ENCODE assay signal across 32 mouse cellular contexts in the genomic region with DNA sequence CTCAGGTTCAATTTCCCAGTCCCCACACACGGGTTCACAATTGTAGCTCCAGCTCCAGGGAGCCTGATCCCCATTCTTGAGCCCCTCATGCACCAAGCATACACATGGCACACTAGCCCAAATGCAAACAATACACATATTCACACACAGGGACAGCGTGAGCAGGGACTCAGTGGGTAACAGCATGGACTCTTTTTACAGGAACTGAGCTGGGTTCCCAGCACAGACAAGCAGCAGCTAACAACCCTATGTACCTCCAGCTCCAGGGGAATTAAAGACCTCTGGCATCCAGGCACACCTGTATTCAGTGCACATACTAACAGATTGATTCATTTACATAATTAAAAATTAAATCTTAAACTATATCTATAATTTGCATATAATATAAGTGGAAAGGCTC. TPM values are rescaled to one million over a fixed set of nuclear protein-coding genes. Genes with fewer than 3 reads are reported as not detected.
DNase-seq lines count a peak whose midpoint lies in the region; ATAC-seq and TF ChIP-seq lines count a peak whose summit lies in the region.
"Had no signal": no experiment of that assay in that cellular context is flagged by ENCODE, and none has a peak within 500 bp of the region (broad histone marks: within the 10 kb centered on the region; RNA-seq: fewer than 3 reads in every experiment).

No protein-coding gene starts in this region.

- 57% methylated on average over 2 of the region's 2 CpGs for WGBS in heart, embryonic 12.5 days
- WGBS in heart, postnatal 0 days: 43% methylated on average over 2 of the region's 2 CpGs
- 42% methylated on average over 2 of the region's 2 CpGs for WGBS in midbrain, embryonic 16.5 days
- 47% methylated on average over 2 of the region's 2 CpGs for WGBS in midbrain, embryonic 14.5 days

- H3K4me1 ChIP-seq in heart, embryonic 12.5 days (replicated peaks): peaks cover 20% of the 10 kb centered on the region
- peaks cover 49% of the 10 kb centered on the region for H3K4me1 ChIP-seq in heart, postnatal 0 days (ENCODE audit: control insufficient read depth, insufficient read depth)
- H3K4me1 ChIP-seq in midbrain, embryonic 16.5 days (ENCODE audit: control insufficient read depth, insufficient read depth, low read length): peaks cover 20% of the 10 kb centered on the region
- H3K4me1 ChIP-seq in midbrain, embryonic 14.5 days (ENCODE audit: control insufficient read depth, insufficient read depth, low read length): peaks cover 15% of the 10 kb centered on the region; the same call in 1 of the 2 replicates

- H3K9me3 ChIP-seq in heart, embryonic 12.5 days (replicated peaks): no peaks in the 10 kb centered on the region
- no peaks in the 10 kb centered on the region for H3K9me3 ChIP-seq in heart, postnatal 0 days (replicated peaks; ENCODE audit: control insufficient read depth, low read length)
- no peaks in the 10 kb centered on the region for H3K9me3 ChIP-seq in midbrain, embryonic 16.5 days (replicated peaks; ENCODE audit: control insufficient read depth, low read length, poor library complexity, severe bottlenecking)
- H3K9me3 ChIP-seq in midbrain, embryonic 14.5 days (ENCODE audit: control insufficient read depth, low read length): no peaks in the 10 kb centered on the region
- H3K9me3 ChIP-seq: embryonic facial prominence, embryonic 13.5 days; limb, embryonic 10.5 days; limb, embryonic 15.5 days; liver, embryonic 13.5 days; megakaryocyte, embryonic 14.5 days; midbrain, embryonic 13.5 days; neural tube, embryonic 12.5 days had no signal

- no peak overlapping the region for H3K9ac ChIP-seq in heart, embryonic 12.5 days
- no peak overlapping the region for H3K9ac ChIP-seq in heart, postnatal 0 days (replicated peaks; ENCODE audit: low read depth, low read length)
- H3K9ac ChIP-seq in midbrain, embryonic 16.5 days (ENCODE audit: low read depth, low read length): no peak overlapping the region
- H3K9ac ChIP-seq in midbrain, embryonic 14.5 days (replicated peaks; ENCODE audit: low read length): no peak overlapping the region
- H3K9ac ChIP-seq: embryonic facial prominence, embryonic 13.5 days; limb, embryonic 15.5 days; liver, embryonic 13.5 days; midbrain, embryonic 13.5 days; neural tube, embryonic 12.5 days had no signal

- H3K27me3 ChIP-seq in heart, embryonic 12.5 days (replicated peaks): no peaks in the 10 kb centered on the region
- H3K27me3 ChIP-seq in heart, postnatal 0 days (ENCODE audit: control insufficient read depth, insufficient read depth, low read length): no peaks in the 10 kb centered on the region
- H3K27me3 ChIP-seq in midbrain, embryonic 16.5 days (ENCODE audit: control insufficient read depth, insufficient read depth, low read depth, low read length): no peaks in the 10 kb centered on the region
- no peaks in the 10 kb centered on the region for H3K27me3 ChIP-seq in midbrain, embryonic 14.5 days (ENCODE audit: control insufficient read depth, insufficient read depth, low read length)
- H3K27me3 ChIP-seq: embryonic facial prominence, embryonic 13.5 days; limb, embryonic 15.5 days; liver, embryonic 13.5 days; megakaryocyte, embryonic 14.5 days; midbrain, embryonic 13.5 days; neural tube, embryonic 12.5 days had no signal

- no peak for TF ChIP-seq CTCF in heart, postnatal 0 days (IDR thresholded peaks at IDR 0.05; ENCODE audit: low read depth)

- TF ChIP-seq EP300 in heart, postnatal 0 days (IDR thresholded peaks at IDR 0.05; ENCODE audit: low read depth): no peak

- ATAC-seq in heart, embryonic 12.5 days (ENCODE audit: insufficient number of reproducible peaks, low FRiP score): no peak
- no peak for ATAC-seq in heart, postnatal 0 days (ENCODE audit: insufficient read depth, low read depth)
- no peak for ATAC-seq in midbrain, embryonic 16.5 days
- ATAC-seq in midbrain, embryonic 14.5 days (ENCODE audit: low FRiP score, low TSS enrichment): no peak
- ATAC-seq: activated CD4-positive, CD25-positive, alpha-beta regulatory T cell, adult 4 months; forebrain, embryonic 14.5 days; inflammation-experienced regulatory T-cells, adult 6 months; lung, postnatal 0 days; midbrain, embryonic 13.5 days had no signal

- H3K36me3 ChIP-seq in heart, embryonic 12.5 days: 0 out of 2 replicates have a peak, but pooled peaks cover 5% of the 10 kb centered on the region
- peaks cover 12% of the 10 kb centered on the region; the same call in 1 of the 2 replicates for H3K36me3 ChIP-seq in heart, postnatal 0 days (replicated peaks; ENCODE audit: control insufficient read depth, insufficient read depth, low read length)
- no peaks in the 10 kb centered on the region for H3K36me3 ChIP-seq in midbrain, embryonic 16.5 days (ENCODE audit: control insufficient read depth, insufficient read depth, low read length)
- H3K36me3 ChIP-seq in midbrain, embryonic 14.5 days (ENCODE audit: control insufficient read depth, insufficient read depth, low read length): 0 out of 2 replicates have a peak, but pooled peaks cover under 1% of the 10 kb centered on the region
- H3K36me3 ChIP-seq: limb, embryonic 15.5 days; neural tube, embryonic 12.5 days had no signal

- H3K27ac ChIP-seq in heart, embryonic 12.5 days (ENCODE audit: poor library complexity, severe bottlenecking): no peak overlapping the region
- H3K27ac ChIP-seq in heart, postnatal 0 days (ENCODE audit: low read depth): no peak overlapping the region
- no peak overlapping the region for H3K27ac ChIP-seq in midbrain, embryonic 16.5 days (ENCODE audit: low read length)
- H3K27ac ChIP-seq in midbrain, embryonic 14.5 days (replicated peaks; ENCODE audit: low read depth, low read length): no peak overlapping the region
- H3K27ac ChIP-seq: embryonic facial prominence, embryonic 13.5 days; limb, embryonic 10.5 days; limb, embryonic 15.5 days; liver, embryonic 13.5 days; midbrain, embryonic 13.5 days; neural tube, embryonic 12.5 days; stomach, postnatal 0 days had no signal

- DNase-seq in heart, adult 8-10 months (ENCODE audit: low spot score): no peak
- no peak for DNase-seq in heart, postnatal 0 days (ENCODE audit: low spot score)
- DNase-seq in heart, adult 18-20 months: no peak
- DNase-seq in midbrain, embryonic 14.5 days: no peak
- DNase-seq: adrenal gland, adult 2 months; adrenal gland, postnatal 36 days; B cell, adult 2 months; cerebellum, adult 18-20 months; cerebellum, postnatal 10 days; heart, postnatal 14 days; kidney, adult 11 months; kidney, postnatal 14 days; layer of hippocampus, adult 9-11 months; liver, embryonic 13.5 days; lung, adult 18-20 months; lung, postnatal 4 days; right cerebral cortex, postnatal 4 days; thymus, adult 18-20 months; thymus, postnatal 25 days had no signal

- H3K4me2 ChIP-seq in heart, embryonic 12.5 days: peak overlapping the region; percentile 8; the same call in 1 of the 2 replicates
- H3K4me2 ChIP-seq in heart, postnatal 0 days (ENCODE audit: low read depth, low read length): peak overlapping the region; percentile 31; the same call in 1 of the 2 replicates
- H3K4me2 ChIP-seq in midbrain, embryonic 16.5 days (ENCODE audit: low read length): peak overlapping the region; percentile 5; the same call in 1 of the 2 replicates
- no peak overlapping the region for H3K4me2 ChIP-seq in midbrain, embryonic 14.5 days (ENCODE audit: low read length)
- H3K4me2 ChIP-seq: embryonic facial prominence, embryonic 13.5 days; limb, embryonic 15.5 days; liver, embryonic 13.5 days; midbrain, embryonic 13.5 days; neural tube, embryonic 12.5 days had no signal

- no peak overlapping the region for H3K4me3 ChIP-seq in heart, embryonic 12.5 days
- H3K4me3 ChIP-seq in heart, postnatal 0 days (ENCODE audit: low read depth, low read length): 0 out of 2 replicates have a peak overlapping the region, but pooled peaks have one; percentile 9
- H3K4me3 ChIP-seq in midbrain, embryonic 16.5 days (ENCODE audit: low read depth, low read length): no peak overlapping the region
- no peak overlapping the region for H3K4me3 ChIP-seq in midbrain, embryonic 14.5 days (replicated peaks; ENCODE audit: low read depth, low read length)
- H3K4me3 ChIP-seq: embryonic facial prominence, embryonic 13.5 days; limb, embryonic 10.5 days; limb, embryonic 15.5 days; liver, embryonic 13.5 days; megakaryocyte, embryonic 14.5 days; midbrain, embryonic 13.5 days; neural tube, embryonic 12.5 days had no signal

RNA-seq across cellular contexts. Expression of a gene that starts 34.9 kb away (rescaled TPM):
- 41.5 and 44.9 TPM in 2 replicates for polyA plus RNA-seq in heart, embryonic 12.5 days (2016; fragmentation: Nextera tagmentation; extraction: Ambion mirVana)
- total RNA-seq in heart, adult 8-10 months (2022): 100 to 1,000 TPM; 453 to 510 (median 503) TPM
- total RNA-seq in heart, postnatal 0 days (2014; rRNA removed; ENCODE audit: low replicate concordance): 359 and 460 TPM in 2 replicates
- 47.6 and 54.8 TPM in 2 replicates for polyA plus RNA-seq in heart, postnatal 0 days (2015; fragmentation: Nextera tagmentation; extraction: Ambion mirVana)
- 100 to 1,000 TPM; 490 to 493 TPM for total RNA-seq in heart, adult 18-20 months (2021)
- 36.7 and 41.2 TPM in 2 replicates for polyA plus RNA-seq in midbrain, embryonic 16.5 days (2015; fragmentation: Nextera tagmentation; extraction: Ambion mirVana)
- 52.9 and 62.8 TPM in 2 replicates for polyA plus RNA-seq in midbrain, embryonic 14.5 days (2014; fragmentation: Nextera tagmentation; extraction: Ambion mirVana)
